Mouse (Mus musculus): ENCODE data around the gene Ptprcap.

- TF ChIP-seq CTCF (IDR thresholded peaks at IDR 0.05; ENCODE audit: borderline replicate concordance, control insufficient read depth, extremely low read depth, insufficient read depth, low read length, poor library complexity) (no peak), POLR2A (IDR thresholded peaks at IDR 0.05; ENCODE audit: control insufficient read depth, extremely low read depth, insufficient read depth, low read length, poor library complexity) (no peak)
Measured at GRCm38 (mm10) chr19:4197180-4197579, 43.8 kb downstream of the Ptprcap start.

Data from thymus, adult 2 months (tissue).